Mouse (Mus musculus): Measurements from ENCODE around the gene Gm4763. TPM values are rescaled to one million over a fixed set of nuclear protein-coding genes. Genes with fewer than 3 reads are reported as not detected.

Gm4763 gene
- total RNA-seq, 2 experiments from 2014 or later: not detected

Other genes starting within 250 kb of the Gm4763 start
- gene Cadm4, start 244.9 kb downstream of the Gm4763 start, total RNA-seq (2021): 1 to 10 TPM; 6.4 to 8.6 TPM
- gene Zfp428, start 219.9 kb downstream of the Gm4763 start, total RNA-seq (2021): 1 to 10 TPM; 6.0 to 9.1 TPM
- gene AC161166.1, start 214.5 kb downstream of the Gm4763 start, total RNA-seq (2021): not detected
- gene Irgq, start 196.2 kb downstream of the Gm4763 start, total RNA-seq (2021): 10 to 100 TPM; 17.6 to 23.3 TPM
- gene Pinlyp, start 180.8 kb downstream of the Gm4763 start, total RNA-seq (2021): not detected
- gene Xrcc1, start 180.6 kb downstream of the Gm4763 start, total RNA-seq (2021): 10 to 100 TPM; 37.4 to 48.6 TPM
- 10 to 100 TPM; 20.0 to 23.1 TPM for gene Ethe1, start 139.4 kb downstream of the Gm4763 start, total RNA-seq (2021)
- under 1 TPM; 0.54 to 0.73 TPM for gene Zfp575, start 139.3 kb downstream of the Gm4763 start, total RNA-seq (2021)
- gene Phldb3, start 116.1 kb downstream of the Gm4763 start, total RNA-seq (2021): 1 to 10 TPM; 3.6 TPM
- under 1 TPM; 0.24 to 0.27 TPM for gene Lypd3, start 90.4 kb downstream of the Gm4763 start, total RNA-seq (2021)
- not detected for gene Tex101, start 50.2 kb downstream of the Gm4763 start, total RNA-seq (2021)
- gene BC049730, start 17.7 kb downstream of the Gm4763 start, total RNA-seq (2021): not detected
- gene Cd177, start 33.4 kb upstream of the Gm4763 start, total RNA-seq (2021): 1 to 10 TPM; 1.3 to 2.1 TPM
- gene Ceacam10, start 50.3 kb upstream of the Gm4763 start, total RNA-seq (2021): under 1 TPM in 1 of 2 experiments, not detected in 1; 0.75 TPM
- gene Gm9844, start 135.3 kb upstream of the Gm4763 start, total RNA-seq (2021): 1 to 10 TPM in 1 of 2 experiments, not detected in 1; 2.6 TPM
- gene Lypd4, start 143.0 kb upstream of the Gm4763 start, total RNA-seq (2021): not detected
- gene Dmrtc2, start 143.1 kb upstream of the Gm4763 start, total RNA-seq (2021): not detected
- 1,000 to 10,000 TPM; 1,109 to 1,195 TPM for gene Rps19, start 157.5 kb upstream of the Gm4763 start, total RNA-seq (2021)
- gene Cd79a, start 170.5 kb upstream of the Gm4763 start, total RNA-seq (2021): 1 to 10 TPM; 9.6 to 9.8 TPM
- gene Arhgef1, start 176.0 kb upstream of the Gm4763 start, total RNA-seq (2021): 100 to 1,000 TPM in 1 of 2 experiments, 10 to 100 TPM in 1; 93.0 to 137 TPM
- not detected for gene Gm4881, start 217.6 kb upstream of the Gm4763 start, total RNA-seq (2021)
- 100 to 1,000 TPM; 222 to 234 TPM for gene Rabac1, start 245.8 kb upstream of the Gm4763 start, total RNA-seq (2021)

All from adrenal gland, postnatal 10 days (tissue).